Mouse (Mus musculus) naive thymus-derived CD4-positive, alpha-beta T cell, adult 2 months (primary cell): ENCODE measurements around the gene BC016579.

Experiments used
- DNase-seq: peaks from one replicate; pipeline ENCODE4 v3.0.0-alpha.2; 2011; ENCODE audit warnings: low read depth

Gene BC016579

GRCm38 (mm10) chr16:45641301-45641700 lies 12.6 kb downstream of the BC016579 start:
- no peak for DNase-seq

DNA sequence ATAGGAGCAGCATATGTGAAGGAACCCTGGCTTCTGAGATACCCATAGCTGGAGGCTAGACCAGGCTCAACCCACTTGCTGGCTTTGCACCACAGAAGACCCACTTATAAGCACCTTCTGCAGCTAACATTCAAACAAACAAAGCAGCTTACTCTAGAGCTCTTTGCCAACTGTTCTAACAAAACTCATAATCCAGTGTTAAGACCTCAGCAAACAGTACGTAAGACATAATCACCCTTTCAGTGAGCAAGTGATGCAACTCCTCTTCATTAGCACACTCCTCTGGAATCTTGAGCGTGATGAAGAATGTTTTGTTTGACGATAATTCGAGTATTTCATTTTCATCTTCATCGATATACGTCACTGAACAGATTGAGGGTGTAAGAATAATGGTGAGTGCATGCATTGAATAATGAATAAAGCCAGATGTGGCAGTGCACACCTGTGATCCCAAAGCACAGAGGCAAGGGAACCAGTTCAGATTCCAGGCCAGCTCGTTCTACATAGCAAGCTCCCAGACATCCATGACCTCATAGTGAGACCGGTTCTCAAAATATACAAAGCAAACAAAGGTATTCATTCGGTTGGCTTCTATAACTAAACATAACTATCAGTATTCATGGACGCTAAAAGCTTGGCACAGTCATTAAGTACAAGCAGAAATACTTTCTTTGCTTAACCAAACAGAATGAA lies 13.7 kb downstream of the BC016579 start:
- no peak for DNase-seq

GRCm38 (mm10) chr16:45635826-45636225 lies 18.0 kb downstream of the BC016579 start:
- DNase-seq = no peak

- no peak for DNase-seq
These were observed 21.4 kb downstream of the BC016579 start for GRCm38 (mm10) chr16:45632420-45632819.

GRCm38 (mm10) chr16:45630347-45630960 lies 23.4 kb downstream of the BC016579 start:
- peak; percentile 76 for DNase-seq

DNA sequence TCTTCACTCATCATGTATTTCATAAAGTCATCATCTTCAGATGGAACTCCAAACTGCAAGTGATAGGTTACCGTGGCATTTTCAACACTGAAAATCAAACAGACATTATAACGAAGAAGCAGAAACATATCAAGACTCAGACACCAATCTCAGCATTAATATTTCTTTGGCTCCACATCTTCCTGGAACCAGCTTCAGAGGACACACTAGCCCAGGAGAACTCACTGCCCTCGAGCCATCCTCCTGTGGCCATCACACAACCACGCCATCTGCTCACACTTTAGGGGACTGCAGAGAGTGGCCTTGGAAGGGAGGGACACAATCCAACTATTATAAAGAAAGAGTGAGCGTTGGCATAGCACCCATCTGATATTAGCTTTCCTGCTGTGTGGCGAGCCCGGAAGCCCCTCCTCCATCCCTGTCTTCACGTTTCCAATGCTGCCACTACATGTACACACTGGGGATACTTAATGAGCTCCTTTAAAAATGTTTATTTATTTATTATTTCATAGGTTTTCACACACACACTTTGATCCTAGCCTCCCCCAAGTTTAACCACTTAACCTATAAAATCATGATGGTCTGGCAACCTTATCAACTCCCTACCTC lies 24.3 kb downstream of the BC016579 start:
- DNase-seq = no peak

DNA sequence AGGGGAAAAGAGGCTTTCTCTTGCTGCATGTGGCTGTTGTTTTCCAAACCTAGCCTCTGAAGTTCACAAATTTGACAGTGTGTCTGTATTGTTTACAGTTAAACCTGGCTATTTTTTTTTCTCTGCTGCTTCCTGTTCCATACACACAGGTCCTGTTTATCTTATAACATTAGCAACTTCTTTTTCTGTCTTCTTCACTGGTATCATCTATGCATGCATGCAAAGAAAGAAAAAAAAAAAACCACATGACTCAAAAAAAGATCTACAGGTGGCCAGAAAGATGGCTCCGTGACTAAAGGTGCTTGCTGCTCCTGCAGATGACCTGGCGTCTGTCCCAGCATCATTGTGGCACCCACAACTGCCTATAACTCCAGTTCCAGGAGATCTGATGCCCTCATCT lies 28.5 kb downstream of the BC016579 start:
- DNase-seq = peak; percentile 5

- DNase-seq = peak; percentile 8
These were observed 29.1 kb downstream of the BC016579 start for GRCm38 (mm10) chr16:45624791-45625190.

DNA sequence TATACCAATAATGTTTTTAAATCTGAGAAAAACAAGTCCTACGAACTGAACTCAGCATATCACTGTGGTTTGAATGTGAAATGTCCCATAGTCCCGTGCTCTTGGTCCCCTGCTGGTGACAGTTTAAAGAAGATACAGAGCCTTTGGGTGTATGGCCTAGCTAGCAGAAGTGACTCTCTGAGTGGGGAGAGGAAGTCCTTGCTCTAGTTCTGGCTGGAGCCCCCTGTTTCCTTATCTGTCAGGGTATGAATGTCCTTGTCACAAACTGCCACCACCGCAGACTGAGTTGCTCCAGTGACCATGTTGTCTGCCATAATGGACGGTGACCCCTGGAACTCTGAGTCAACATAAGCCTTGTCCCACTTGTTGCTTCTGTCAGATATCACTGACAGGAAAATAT lies 30.6 kb downstream of the BC016579 start:
- no peak for DNase-seq

- DNase-seq = no peak
These were observed 34.0 kb downstream of the BC016579 start for GRCm38 (mm10) chr16:45619751-45620375.

- DNase-seq = no peak
These were observed 37.9 kb downstream of the BC016579 start for GRCm38 (mm10) chr16:45615944-45616343.

DNA sequence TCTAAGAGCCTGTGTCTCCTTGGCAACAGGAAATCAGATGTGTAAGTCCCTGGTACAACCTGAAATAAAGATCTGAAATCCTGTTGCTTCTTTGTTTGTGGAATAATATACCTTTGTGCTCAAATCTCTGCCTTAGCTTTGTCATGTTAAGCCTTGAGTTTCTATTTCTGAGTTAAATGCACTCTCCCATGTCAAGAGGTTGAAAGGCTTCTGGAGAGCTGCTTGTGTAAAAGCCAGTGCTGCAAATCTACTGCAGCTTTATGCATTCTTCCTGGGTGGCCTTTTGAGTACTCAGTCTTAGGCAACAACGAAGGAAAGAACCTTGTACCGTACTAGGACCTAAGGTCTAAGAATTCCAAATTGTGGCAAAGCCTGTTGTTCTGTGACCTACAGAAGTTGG lies 40.6 kb downstream of the BC016579 start:
- DNase-seq = no peak

GRCm38 (mm10) chr16:45610267-45610666 lies 43.6 kb downstream of the BC016579 start, which contains the start of gene Gcsam:
Gene Gcsam (plus strand): TSS chr16:45610380.
- no peak for DNase-seq

GRCm38 (mm10) chr16:45609300-45609699 lies 44.6 kb downstream of the BC016579 start:
- peak; percentile 51 for DNase-seq

GRCm38 (mm10) chr16:45608481-45608954 lies 45.4 kb downstream of the BC016579 start:
- DNase-seq = no peak

DNA sequence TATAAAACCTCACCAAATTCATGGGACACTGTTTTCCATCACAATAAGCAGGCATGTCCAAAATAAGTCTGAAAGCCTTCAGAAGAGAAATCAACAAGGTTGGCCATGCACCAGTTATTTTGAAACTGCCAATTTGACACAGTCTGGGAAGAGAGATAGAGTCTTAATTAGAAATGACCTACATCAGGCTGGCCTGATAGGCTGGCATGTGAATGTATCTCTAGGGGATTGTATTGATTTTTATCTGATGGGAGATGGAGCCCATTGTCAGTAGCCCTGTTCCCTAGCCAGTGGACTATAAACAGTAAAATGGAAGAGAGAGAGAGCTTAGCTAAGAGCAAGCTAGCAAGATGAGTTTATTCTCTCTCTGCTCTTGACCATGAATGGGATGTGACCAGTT lies 58.4 kb downstream of the BC016579 start:
- DNase-seq = no peak

- DNase-seq = no peak
These were observed 60.2 kb downstream of the BC016579 start for GRCm38 (mm10) chr16:45593656-45594055.

DNA sequence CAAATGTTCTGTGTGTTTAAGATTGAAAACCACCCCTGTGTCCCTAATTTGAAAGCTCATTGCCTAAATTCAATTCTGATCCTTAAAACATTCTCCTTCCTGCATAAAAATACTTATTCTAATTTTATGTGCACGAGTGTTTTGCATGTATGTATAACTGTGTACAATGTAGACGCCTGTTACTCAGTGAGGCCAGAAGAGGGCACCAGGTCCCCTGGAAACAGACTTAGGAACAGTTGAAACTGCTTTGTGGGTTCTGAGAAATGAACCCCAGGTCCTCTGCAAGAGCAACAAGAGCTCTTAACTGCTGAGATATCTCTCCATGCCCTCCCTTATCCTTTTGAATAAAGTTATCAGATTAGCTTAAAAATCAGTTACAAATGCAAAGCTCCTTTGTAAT lies 71.4 kb downstream of the BC016579 start:
- peak; percentile 18 for DNase-seq

GRCm38 (mm10) chr16:45579883-45580282 lies 74.0 kb downstream of the BC016579 start:
- DNase-seq = peak; percentile 3
